ENCODE assay signal across 25 mouse cellular contexts in the genomic region with DNA sequence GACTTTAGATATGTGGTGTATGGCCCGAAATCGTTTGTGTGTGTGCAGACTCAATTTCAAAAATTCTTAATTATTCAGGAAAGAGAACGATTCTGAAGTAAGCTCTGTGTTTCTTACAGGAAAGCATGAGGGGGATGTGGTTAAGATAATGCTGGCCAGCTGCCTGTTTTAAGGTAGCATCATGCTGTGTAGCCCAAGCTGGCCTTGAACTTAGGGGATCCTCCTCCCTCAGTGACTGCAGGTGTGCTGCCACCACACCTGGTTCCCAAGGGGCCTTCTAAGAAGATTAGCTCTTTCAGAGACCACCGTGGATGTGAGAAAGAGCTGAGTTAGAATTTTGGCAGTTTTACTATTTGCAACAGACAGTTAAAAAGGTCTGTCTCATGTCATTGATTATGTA.
A peak's percentile ranks its signal among the peaks of the same experiment; 100 is the strongest.
DNase-seq lines count a peak whose midpoint lies in the region; ATAC-seq and TF ChIP-seq lines count a peak whose summit lies in the region.
"Had no signal": no experiment of that assay in that cellular context is flagged by ENCODE, and none has a peak within 500 bp of the region (broad histone marks: within the 10 kb centered on the region; RNA-seq: fewer than 3 reads in every experiment).

No protein-coding gene starts in this region.

- no peaks in the 10 kb centered on the region for H3K27me3 ChIP-seq in heart, postnatal 0 days (ENCODE audit: control insufficient read depth, insufficient read depth, low read length)
- H3K27me3 ChIP-seq in CH12.LX (replicated peaks), result no peaks in the 10 kb centered on the region
- H3K27me3 ChIP-seq: forebrain, embryonic 13.5 days; limb, embryonic 15.5 days; neural tube, embryonic 12.5 days had no signal

- TF ChIP-seq CTCF in heart, postnatal 0 days (IDR thresholded peaks at IDR 0.05; ENCODE audit: low read depth), result no peak
- no peak for TF ChIP-seq CTCF in CH12.LX (conservative IDR thresholded peaks at IDR 0.05 in 1 of 2, IDR thresholded peaks at IDR 0.05 in 1 of 2; ENCODE audit: low read depth in 2 of 2, low read length in 2 of 2)

- no peak; the same call in none of the 2 replicates for TF ChIP-seq RAD21 in CH12.LX (IDR thresholded peaks at IDR 0.05; ENCODE audit: low read depth, low read length)

- DNase-seq in heart, postnatal 0 days (ENCODE audit: low spot score), result no peak
- no peak for DNase-seq in heart, postnatal 25 days (ENCODE audit: low spot score)
- peak; percentile 49 for DNase-seq in CD4-positive, CD25-positive, alpha-beta regulatory T cell, adult 2 months (ENCODE audit: low read depth, low spot score)
- DNase-seq in CH12.LX (ENCODE audit: extremely low read depth), result peak; percentile 54
- no peak for DNase-seq in left cerebral cortex, postnatal 14 days (ENCODE audit: low spot score in 2 of 2)
- DNase-seq in cerebellum, postnatal 36 days, result no peak
- no peak for DNase-seq in yolk sac, embryonic 10.5 days (ENCODE audit: low spot score)
- DNase-seq: adrenal gland, postnatal 10 days; cerebellum, adult 2 months; cerebellum, postnatal 25 days; heart, adult 2 months; kidney, adult 8-10 months; kidney, postnatal 10 days; left cerebral cortex, postnatal 4 days; lung, embryonic 14.5 days; midbrain, embryonic 14.5 days; right cerebral cortex, postnatal 14 days had no signal

- H3K4me3 ChIP-seq in heart, postnatal 0 days (ENCODE audit: low read depth, low read length), result no peak overlapping the region
- H3K4me3 ChIP-seq in CH12.LX (replicated peaks in 1 of 3; ENCODE audit: low read depth in 2 of 3, low read length in 2 of 3, poor library complexity in 1 of 3), result no peak overlapping the region
- H3K4me3 ChIP-seq: forebrain, embryonic 13.5 days; heart, adult 2 months; hindbrain, embryonic 10.5 days; left cerebral cortex, adult 2 months; limb, embryonic 15.5 days; neural tube, embryonic 12.5 days had no signal

- H3K4me2 ChIP-seq in heart, postnatal 0 days (ENCODE audit: low read depth, low read length), result no peak overlapping the region
- peak overlapping the region; percentile 11; the same call in 1 of the 2 replicates for H3K4me2 ChIP-seq in CH12.LX (ENCODE audit: insufficient read depth, low read depth, poor library complexity, severe bottlenecking)
- H3K4me2 ChIP-seq: forebrain, embryonic 13.5 days; limb, embryonic 15.5 days; neural tube, embryonic 12.5 days had no signal

- no peaks in the 10 kb centered on the region for H3K36me3 ChIP-seq in heart, postnatal 0 days (replicated peaks; ENCODE audit: control insufficient read depth, insufficient read depth, low read length)
- peaks cover 0 to 8% of the 10 kb centered on the region in 2 experiments for H3K36me3 ChIP-seq in CH12.LX (replicated peaks in 1 of 2; ENCODE audit: control insufficient read depth in 1 of 2, insufficient read depth in 1 of 2, low read length in 1 of 2)
- H3K36me3 ChIP-seq: hindbrain, embryonic 10.5 days; limb, embryonic 15.5 days; neural tube, embryonic 12.5 days had no signal

- TF ChIP-seq POLR2A in CH12.LX (IDR thresholded peaks at IDR 0.05; ENCODE audit: low read depth, low read length), result no peak

- H3K27ac ChIP-seq in heart, postnatal 0 days (ENCODE audit: low read depth), result peak overlapping the region; percentile 95; the same call in 1 of the 2 replicates
- H3K27ac ChIP-seq in CH12.LX (ENCODE audit: insufficient read depth, low read depth), result 0 out of 2 replicates have a peak overlapping the region, but pooled peaks have one; percentile 46
- H3K27ac ChIP-seq: forebrain, embryonic 13.5 days; hindbrain, embryonic 10.5 days; left cerebral cortex, adult 2 months; liver, embryonic 14.5 days; neural tube, embryonic 12.5 days had no signal

- intact Hi-C loops in heart, postnatal 25 days (cut with DNase I), result no loop called here
- intact Hi-C loops in left cerebral cortex, postnatal 14 days (cut with DNase I), result no loop called here

- peaks cover 78% of the 10 kb centered on the region for H3K79me2 ChIP-seq in CH12.LX (replicated peaks; ENCODE audit: control insufficient read depth, extremely low read depth, insufficient read depth, poor library complexity, severe bottlenecking)

- no peak for ATAC-seq in heart, postnatal 0 days (ENCODE audit: insufficient read depth, low read depth)
- ATAC-seq in inflammation-experienced regulatory T-cells, adult 6 months, result peak; percentile 29
- ATAC-seq: forebrain, embryonic 13.5 days; hindbrain, embryonic 16.5 days had no signal

- no peak overlapping the region for H3K9ac ChIP-seq in heart, postnatal 0 days (replicated peaks; ENCODE audit: low read depth, low read length)
- H3K9ac ChIP-seq in CH12.LX (ENCODE audit: insufficient read depth, low read depth), result no peak overlapping the region
- H3K9ac ChIP-seq: forebrain, embryonic 13.5 days; limb, embryonic 15.5 days; liver, embryonic 14.5 days; lung, embryonic 14.5 days; neural tube, embryonic 12.5 days had no signal

- peaks cover 47% of the 10 kb centered on the region for H3K4me1 ChIP-seq in heart, postnatal 0 days (ENCODE audit: control insufficient read depth, insufficient read depth)
- peaks cover 19 to 84% of the 10 kb centered on the region in 2 experiments for H3K4me1 ChIP-seq in CH12.LX (ENCODE audit: control insufficient read depth in 1 of 2, insufficient read depth in 2 of 2)
- H3K4me1 ChIP-seq: forebrain, embryonic 13.5 days; neural tube, embryonic 12.5 days had no signal

- dilution Hi-C loops in CH12.LX (cut with MboI; ENCODE audit: extremely low pct_ligation_motif_present, extremely low pct_unique_long_range_greater_than_20kb, low sequenced_read_pairs), result no loop called here

- in situ Hi-C loops in CH12.LX (cut with MboI; ENCODE audit: low pct_ligation_motif_present, low pct_unique_long_range_greater_than_20kb, low sequenced_read_pairs), result no loop called here

- 38% methylated on average over 4 of the region's 4 CpGs for WGBS in heart, postnatal 0 days

- no peaks in the 10 kb centered on the region for H3K9me3 ChIP-seq in heart, postnatal 0 days (replicated peaks; ENCODE audit: control insufficient read depth, low read length)
- no peaks in the 10 kb centered on the region for H3K9me3 ChIP-seq in CH12.LX (replicated peaks; ENCODE audit: low read length)
- H3K9me3 ChIP-seq: forebrain, embryonic 13.5 days; hindbrain, embryonic 10.5 days; limb, embryonic 15.5 days had no signal

- TF ChIP-seq EP300 in heart, postnatal 0 days (IDR thresholded peaks at IDR 0.05; ENCODE audit: low read depth), result no peak
- peak; percentile 75 for TF ChIP-seq EP300 in CH12.LX (IDR thresholded peaks at IDR 0.05; ENCODE audit: low read length)

TF ChIP-seq in CH12.LX, 34 proteins besides CTCF, POLR2A, EP300 and RAD21:
- peak; percentile 67 for TF ChIP-seq MYC (IDR thresholded peaks at IDR 0.05; ENCODE audit: low read depth, low read length)
- TF ChIP-seq SMC3 (IDR thresholded peaks at IDR 0.05; ENCODE audit: low read depth, low read length), result no peak
- TF ChIP-seq MEF2A (IDR thresholded peaks at IDR 0.05; ENCODE audit: borderline replicate concordance, low read depth, low read length), result peak; percentile 63; the same call in 1 of the 2 replicates
- peak; percentile 49; the same call in 1 of the 2 replicates for TF ChIP-seq SIN3A (IDR thresholded peaks at IDR 0.05; ENCODE audit: low read length)
- no peak for TF ChIP-seq JUN (IDR thresholded peaks at IDR 0.05; ENCODE audit: insufficient read depth, low read depth, low read length)
- TF ChIP-seq MAZ (IDR thresholded peaks at IDR 0.05; ENCODE audit: low read depth, low read length), result no peak
- TF ChIP-seq BHLHE40 (IDR thresholded peaks at IDR 0.05; ENCODE audit: low read depth, low read length), result peak; percentile 45; the same call in 1 of the 2 replicates
- TF ChIP-seq TBP (conservative IDR thresholded peaks at IDR 0.05; ENCODE audit: low read depth, low read length), result no peak
- TF ChIP-seq ZMIZ1 (IDR thresholded peaks at IDR 0.05; ENCODE audit: low read depth, low read length), result no peak
- no peak for TF ChIP-seq USF1 (IDR thresholded peaks at IDR 0.05; ENCODE audit: low read depth, low read length)
- TF ChIP-seq ETS1 (conservative IDR thresholded peaks at IDR 0.05; ENCODE audit: low read depth, low read length), result peak; percentile 61
- TF ChIP-seq CHD1 (IDR thresholded peaks at IDR 0.05; ENCODE audit: low read depth, low read length), result peak; percentile 39; the same call in 1 of the 2 replicates
- 0 out of 2 replicates have a peak, but pooled peaks have one; percentile 21 for TF ChIP-seq MAFK (IDR thresholded peaks at IDR 0.05; ENCODE audit: insufficient replicate concordance, low read length)
- no peak for TF ChIP-seq POLR2AphosphoS2 (IDR thresholded peaks at IDR 0.05; ENCODE audit: low read depth, low read length)
- TF ChIP-seq TCF12 (IDR thresholded peaks at IDR 0.05; ENCODE audit: low read depth, low read length), result peak; percentile 70
- 0 out of 2 replicates have a peak, but pooled peaks have one; percentile 22 for TF ChIP-seq RCOR1 (conservative IDR thresholded peaks at IDR 0.05; ENCODE audit: low read depth, low read length)
TF ChIP-seq in CH12.LX: peak in this region for 9.

Comparison
In these comparisons a context has a peak if more than half of its experiments do, and no peak if none do; other contexts are left out.
1. DNase-seq: peak in CD4-positive, CD25-positive, alpha-beta regulatory T cell, adult 2 months (single experiment) and CH12.LX (single experiment); none in heart, postnatal 0 days (single experiment), heart, postnatal 25 days (single experiment), left cerebral cortex, postnatal 14 days (0 of 2), cerebellum, postnatal 36 days (0 of 2) and yolk sac, embryonic 10.5 days (single experiment).